Comparison of ENCODE assay signal across 10 mouse cellular contexts in genomic region chr11:22777531-22777930, GRCm38 (mm10).
DNase-seq lines count a peak whose midpoint lies in the region; ATAC-seq and TF ChIP-seq lines count a peak whose summit lies in the region.
"Had no signal": no experiment of that assay in that cellular context is flagged by ENCODE, and none has a peak within 500 bp of the region (broad histone marks: within the 10 kb centered on the region; RNA-seq: fewer than 3 reads in every experiment).

No protein-coding gene starts in this region.

- H3K27ac ChIP-seq in kidney, adult 2 months (ENCODE audit: insufficient read depth, low read depth, low read length): no peak overlapping the region
- H3K27ac ChIP-seq in kidney, embryonic 16.5 days (ENCODE audit: low read length): no peak overlapping the region
- no peak overlapping the region for H3K27ac ChIP-seq in liver, postnatal 0 days (ENCODE audit: low read depth)
- H3K27ac ChIP-seq: heart, embryonic 15.5 days; midbrain, embryonic 15.5 days had no signal

- TF ChIP-seq POLR2A in kidney, adult 2 months (IDR thresholded peaks at IDR 0.05; ENCODE audit: low read depth, low read length): no peak

- DNase-seq in kidney, adult 2 months: peak; percentile 20
- peak; percentile 64 for DNase-seq in 416B (ENCODE audit: low read depth)
- peak; percentile 85 for DNase-seq in ES-CJ7 (ENCODE audit: low read depth, low spot score)
- peak; percentile 27 for DNase-seq in liver, postnatal 0 days
- no peak for DNase-seq in cerebellum, adult 11 months
- DNase-seq in right cerebral cortex, adult 2 months (ENCODE audit: low spot score in 2 of 2): no peak
- DNase-seq: right cerebral cortex, postnatal 25 days had no signal

- no peak overlapping the region for H3K4me3 ChIP-seq in kidney, adult 2 months (ENCODE audit: insufficient read depth, low read depth, low read length)
- H3K4me3 ChIP-seq in kidney, embryonic 16.5 days (ENCODE audit: low read length): no peak overlapping the region
- no peak overlapping the region for H3K4me3 ChIP-seq in liver, postnatal 0 days (ENCODE audit: low read depth, low read length)
- H3K4me3 ChIP-seq: heart, embryonic 15.5 days; midbrain, embryonic 15.5 days had no signal

- H3K36me3 ChIP-seq in kidney, adult 2 months (ENCODE audit: control insufficient read depth, insufficient read depth, low read length): no peaks in the 10 kb centered on the region
- H3K36me3 ChIP-seq in kidney, embryonic 16.5 days (ENCODE audit: insufficient read depth, low read length): no peaks in the 10 kb centered on the region
- no peaks in the 10 kb centered on the region for H3K36me3 ChIP-seq in liver, postnatal 0 days (replicated peaks; ENCODE audit: insufficient read depth, low read length)
- H3K36me3 ChIP-seq: heart, embryonic 15.5 days; midbrain, embryonic 15.5 days had no signal

- H3K27me3 ChIP-seq in kidney, adult 2 months (replicated peaks; ENCODE audit: control insufficient read depth, insufficient read depth, low read length): no peaks in the 10 kb centered on the region
- H3K27me3 ChIP-seq in kidney, embryonic 16.5 days (ENCODE audit: insufficient read depth, low read length): no peaks in the 10 kb centered on the region
- H3K27me3 ChIP-seq in liver, postnatal 0 days (ENCODE audit: insufficient read depth, low read length): no peaks in the 10 kb centered on the region
- H3K27me3 ChIP-seq: heart, embryonic 15.5 days; midbrain, embryonic 15.5 days had no signal

- peaks cover 6% of the 10 kb centered on the region; the same call in 1 of the 2 replicates for H3K4me1 ChIP-seq in kidney, adult 2 months (ENCODE audit: control insufficient read depth, insufficient read depth, low read length)
- 0 out of 2 replicates have a peak, but pooled peaks cover under 1% of the 10 kb centered on the region for H3K4me1 ChIP-seq in kidney, embryonic 16.5 days (ENCODE audit: insufficient read depth, low read length)
- peaks cover 12% of the 10 kb centered on the region for H3K4me1 ChIP-seq in liver, postnatal 0 days (ENCODE audit: insufficient read depth)
- H3K4me1 ChIP-seq: heart, embryonic 15.5 days; midbrain, embryonic 15.5 days had no signal

- TF ChIP-seq EP300 in liver, postnatal 0 days (IDR thresholded peaks at IDR 0.05; ENCODE audit: low read depth): no peak

- 0 out of 2 replicates have a peak, but pooled peaks have one; percentile 11 for TF ChIP-seq CTCF in kidney, adult 2 months (conservative IDR thresholded peaks at IDR 0.05; ENCODE audit: insufficient read depth, insufficient read length, low read depth, low read length)
- TF ChIP-seq CTCF in liver, postnatal 0 days (IDR thresholded peaks at IDR 0.05; ENCODE audit: low read depth): peak; percentile 61

- no peak overlapping the region for H3K4me2 ChIP-seq in kidney, embryonic 16.5 days (replicated peaks; ENCODE audit: low read depth, low read length)
- H3K4me2 ChIP-seq in liver, postnatal 0 days (ENCODE audit: low read depth, low read length): no peak overlapping the region
- H3K4me2 ChIP-seq: heart, embryonic 15.5 days; midbrain, embryonic 15.5 days had no signal

- no peak for ATAC-seq in kidney, embryonic 16.5 days (ENCODE audit: low FRiP score, low TSS enrichment)
- no peak for ATAC-seq in liver, postnatal 0 days
- ATAC-seq: midbrain, embryonic 15.5 days had no signal

- no peak overlapping the region for H3K9ac ChIP-seq in kidney, embryonic 16.5 days (replicated peaks; ENCODE audit: low read length)
- no peak overlapping the region for H3K9ac ChIP-seq in liver, postnatal 0 days (replicated peaks)
- H3K9ac ChIP-seq: heart, embryonic 15.5 days; midbrain, embryonic 15.5 days had no signal

- peaks cover 7% of the 10 kb centered on the region for H3K9me3 ChIP-seq in kidney, embryonic 16.5 days (ENCODE audit: low read length)
- no peaks in the 10 kb centered on the region for H3K9me3 ChIP-seq in liver, postnatal 0 days (ENCODE audit: low read length)
- H3K9me3 ChIP-seq: heart, embryonic 15.5 days; midbrain, embryonic 15.5 days had no signal

- 98% methylated on average over 2 of the region's 2 CpGs for WGBS in kidney, adult 2 months
- 85% methylated on average over 2 of the region's 2 CpGs for WGBS in kidney, embryonic 16.5 days
- 89% methylated on average over 2 of the region's 2 CpGs for WGBS in liver, postnatal 0 days (ENCODE audit: insufficient replicate concordance)

Comparison
In these comparisons a context has a peak if more than half of its experiments do, and no peak if none do; other contexts are left out.
1. DNase-seq: peak in kidney, adult 2 months (single experiment), 416B (single experiment), ES-CJ7 (single experiment) and liver, postnatal 0 days (single experiment); none in cerebellum, adult 11 months (single experiment) and right cerebral cortex, adult 2 months (0 of 2).